Mouse (Mus musculus): ENCODE measurements around the gene Vmn1r128.
"Not testable (repeated sequence)": the region's sequence is repeated elsewhere in the genome, so short reads cannot be mapped to it uniquely, and the experiment has no call there.

Vmn1r128 gene

DNA sequence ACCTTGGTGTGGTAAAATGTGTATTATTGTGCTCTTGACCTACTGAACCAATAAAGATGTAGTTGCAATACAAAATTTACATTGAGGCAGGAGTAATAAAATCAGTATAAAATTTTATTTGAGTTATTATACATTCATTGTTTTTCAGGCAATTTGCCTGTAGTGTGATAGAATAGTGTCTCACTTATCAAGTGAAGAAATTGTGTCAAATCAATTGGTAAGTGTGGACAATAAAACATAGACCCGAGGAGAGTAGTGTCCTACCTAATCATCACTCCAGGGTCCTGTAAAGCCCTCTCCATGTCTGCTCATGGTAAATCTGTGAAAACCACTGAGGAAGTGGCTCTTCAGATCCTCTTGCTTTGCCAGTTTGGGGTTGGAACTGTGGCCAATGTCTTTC, at the start of gene Vmn1r128:
Gene Vmn1r128, plus strand, starts transcription at position 301 of the 400 bp plus-strand sequence.
- DNase-seq (ENCODE audit: low read depth, low spot score): not testable (repeated sequence)

DNA sequence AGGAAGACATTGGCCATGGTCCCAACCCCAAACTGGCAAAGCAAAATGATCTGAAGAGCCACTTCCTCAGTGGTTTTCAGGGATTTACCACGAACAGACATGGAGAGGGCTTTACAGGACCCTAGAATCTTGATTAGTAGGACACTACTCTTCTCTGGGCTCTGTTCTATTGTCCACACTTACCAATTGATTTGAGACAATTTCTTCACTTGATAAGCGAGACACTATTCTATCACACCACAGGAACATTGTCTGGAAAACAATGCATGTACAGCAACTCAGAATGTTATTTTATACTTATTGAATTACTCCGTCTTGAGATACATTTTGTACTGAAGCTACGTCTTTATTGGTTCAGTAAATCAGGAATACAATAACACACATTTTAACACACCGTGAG, 47.8 kb upstream of the Vmn1r128 start, which contains the start of gene Vmn1r126:
Gene Vmn1r126, minus strand, starts transcription at position 101 of the 400 bp plus-strand sequence.
- DNase-seq (ENCODE audit: low read depth, low spot score): not testable (repeated sequence)

DNA sequence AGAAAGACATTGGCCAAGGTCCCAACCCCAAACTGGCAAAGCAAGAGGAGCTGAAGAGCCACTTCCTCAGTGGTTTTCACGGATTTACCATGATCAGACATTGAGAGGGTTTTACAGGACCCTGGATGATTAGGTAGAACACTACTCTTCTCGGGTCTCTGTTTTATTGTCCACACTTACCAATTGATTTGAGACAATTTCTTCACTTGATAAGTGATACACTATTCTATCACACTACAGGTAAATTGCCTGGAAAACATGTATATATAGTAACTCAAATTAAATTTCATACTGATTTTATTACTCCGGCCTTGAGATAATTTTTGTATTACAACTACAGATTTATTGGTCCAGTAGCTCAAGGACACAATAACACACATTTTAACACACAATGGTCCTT, 29.4 kb upstream of the Vmn1r128 start, which contains the start of gene Vmn1r127:
Gene Vmn1r127, minus strand, starts transcription at position 101 of the 400 bp plus-strand sequence.
- not testable (repeated sequence) for DNase-seq (ENCODE audit: low read depth, low spot score)

DNA sequence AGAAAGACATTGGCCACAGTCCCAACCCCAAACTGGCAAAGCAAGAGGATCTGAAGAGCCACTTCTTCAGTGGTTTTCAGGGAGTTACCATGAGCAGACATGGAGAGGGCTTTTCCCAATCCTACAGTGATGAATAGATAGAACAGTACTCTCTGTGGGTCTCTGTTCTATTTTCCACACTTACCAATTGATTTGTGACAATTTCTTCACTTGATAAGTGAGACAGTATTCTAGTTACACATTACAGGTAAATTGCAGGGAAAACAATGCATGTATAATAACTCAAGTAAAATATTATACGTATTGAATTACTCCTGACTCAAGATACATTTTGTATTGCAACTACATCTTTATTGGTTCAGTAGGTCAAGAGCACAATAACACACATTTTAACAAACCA, 12.0 kb downstream of the Vmn1r128 start, which contains the start of gene Vmn1r129:
Gene Vmn1r129, minus strand, starts transcription at position 101 of the 400 bp plus-strand sequence.
- DNase-seq (ENCODE audit: low read depth, low spot score): not testable (repeated sequence)

Measured in CD4-positive, CD25-positive, alpha-beta regulatory T cell, adult 2 months (primary cell).